Mouse (Mus musculus): ENCODE measurements around the gene Aldoc. TPM values are rescaled to one million over a fixed set of nuclear protein-coding genes. Genes with fewer than 3 reads are reported as not detected.

Gene Aldoc
- polyA plus RNA-seq, 1 experiment from 2014 or later, result 28.3 TPM

GRCm38 (mm10) chr11:78313662-78314061 lies 9.1 kb upstream of the Aldoc start:
- no peak overlapping the region for H3K9ac ChIP-seq (replicated peaks)
- H3K27ac ChIP-seq, result no peak overlapping the region
- no peaks in the 10 kb centered on the region for H3K4me1 ChIP-seq (replicated peaks)
- H3K4me2 ChIP-seq (replicated peaks), result no peak overlapping the region
- peaks cover 65% of the 10 kb centered on the region for H3K36me3 ChIP-seq
- ATAC-seq, result no peak
- H3K4me3 ChIP-seq (replicated peaks), result no peak overlapping the region
- no peaks in the 10 kb centered on the region for H3K9me3 ChIP-seq
- 100% methylated on average over 2 of the region's 2 CpGs for WGBS
- H3K27me3 ChIP-seq, result no peaks in the 10 kb centered on the region

- Histone ChIP-seq H3K4me2 (replicated peaks) (no peak overlapping the region), H3K27me3 (no peaks in the 10 kb centered on the region), H3K9me3 (no peaks in the 10 kb centered on the region), H3K27ac (no peak overlapping the region), H3K9ac (replicated peaks) (no peak overlapping the region), H3K4me3 (replicated peaks) (no peak overlapping the region), H3K4me1 (replicated peaks) (peaks cover 8% of the 10 kb centered on the region; the same call in 1 of the 2 replicates), H3K36me3 (peaks cover 75% of the 10 kb centered on the region)
- 93% methylated on average over 2 of the region's 2 CpGs for WGBS
- ATAC-seq, result no peak
These were observed 4.4 kb upstream of the Aldoc start for GRCm38 (mm10) chr11:78318411-78318810.

DNA sequence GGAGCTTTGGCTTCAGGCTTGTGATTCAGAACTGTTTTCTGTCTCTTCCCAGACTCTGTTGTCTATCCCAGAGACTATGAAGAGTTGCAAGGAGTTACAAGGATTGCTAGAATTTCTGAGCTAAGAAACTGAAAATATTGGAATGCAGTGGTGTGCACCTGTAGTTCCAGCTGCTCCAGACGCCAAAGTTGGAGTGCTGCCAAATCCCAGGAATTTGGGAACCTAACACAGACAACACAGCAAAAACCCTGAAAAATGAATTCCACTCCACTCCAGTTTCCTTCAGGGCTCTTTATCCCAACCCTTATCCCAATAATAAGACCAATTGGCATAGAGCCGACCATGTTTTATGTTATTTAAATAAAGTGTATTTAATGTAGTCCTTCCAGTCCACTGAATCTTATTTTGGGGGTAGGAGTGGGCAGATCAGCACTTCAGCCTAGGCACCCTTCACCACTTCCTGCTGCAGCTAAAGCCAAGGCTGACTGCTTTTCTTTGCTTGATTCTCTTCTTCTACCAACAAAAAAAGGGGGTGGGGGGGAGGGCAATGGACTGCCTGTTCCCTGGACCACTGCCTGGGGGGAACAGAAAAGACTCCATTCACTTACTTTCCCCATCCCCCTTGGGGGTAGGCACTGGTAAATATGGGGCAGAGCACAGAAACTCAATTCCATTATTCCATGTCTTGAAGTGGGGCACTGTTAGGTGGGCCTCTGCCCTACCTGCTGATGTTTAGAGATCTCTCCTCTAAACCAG lies 514 bp upstream of the Aldoc start:
- peaks cover 8% of the 10 kb centered on the region; the same call in 1 of the 2 replicates for H3K4me1 ChIP-seq (replicated peaks)
- peak; percentile 40; the same call in 1 of the 2 replicates for ATAC-seq
- no peaks in the 10 kb centered on the region for H3K9me3 ChIP-seq
- WGBS, result 71% methylated on average over 2 of the region's 2 CpGs
- no peak overlapping the region for H3K9ac ChIP-seq (replicated peaks)
- H3K27me3 ChIP-seq, result no peaks in the 10 kb centered on the region
- H3K27ac ChIP-seq, result no peak overlapping the region
- no peak overlapping the region for H3K4me3 ChIP-seq (replicated peaks)
- peaks cover 41% of the 10 kb centered on the region for H3K36me3 ChIP-seq
- H3K4me2 ChIP-seq (replicated peaks), result peak overlapping the region; percentile 29; the same call in 1 of the 2 replicates

DNA sequence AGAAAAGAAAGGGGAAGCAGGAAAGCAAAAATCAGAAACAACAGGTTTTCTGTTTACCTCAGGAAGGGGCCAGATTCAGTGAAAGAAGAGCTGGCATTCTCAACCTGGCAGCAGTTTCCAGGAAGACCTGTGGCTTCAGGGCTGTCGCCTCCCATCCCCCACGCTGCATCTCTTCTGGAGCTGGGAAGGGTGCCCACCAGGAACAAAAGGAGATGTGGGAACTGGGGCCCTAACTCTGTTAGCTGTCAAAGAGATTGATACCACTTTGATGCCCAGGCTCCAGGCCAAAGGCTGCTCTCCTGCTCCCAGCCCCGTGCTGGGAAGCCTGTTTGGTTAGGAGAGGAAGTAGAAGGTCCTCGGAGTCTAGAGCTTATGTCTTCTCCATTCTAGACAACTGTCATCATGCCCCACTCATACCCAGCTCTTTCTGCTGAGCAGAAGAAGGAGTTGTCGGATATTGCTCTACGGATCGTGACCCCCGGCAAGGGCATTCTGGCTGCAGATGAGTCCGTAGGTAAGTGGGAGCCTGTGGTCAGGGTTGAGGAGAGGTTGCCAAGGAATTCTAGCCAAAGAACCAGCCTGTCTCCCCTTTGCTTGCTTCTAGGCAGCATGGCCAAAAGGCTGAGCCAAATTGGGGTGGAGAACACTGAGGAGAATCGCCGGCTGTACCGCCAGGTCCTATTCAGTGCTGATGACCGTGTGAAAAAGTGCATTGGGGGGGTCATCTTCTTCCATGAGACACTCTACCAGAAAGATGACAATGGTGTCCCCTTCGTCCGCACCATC lies 1.4 kb downstream of the Aldoc start:
- H3K27me3 ChIP-seq, result no peaks in the 10 kb centered on the region
- no peak overlapping the region for H3K9ac ChIP-seq (replicated peaks)
- H3K4me1 ChIP-seq (replicated peaks), result peaks cover 13% of the 10 kb centered on the region
- H3K27ac ChIP-seq, result no peak overlapping the region
- no peak overlapping the region for H3K4me3 ChIP-seq (replicated peaks)
- ATAC-seq, result no peak
- H3K4me2 ChIP-seq (replicated peaks), result no peak overlapping the region; the same call in 1 of the 2 replicates
- H3K36me3 ChIP-seq, result peaks cover 21% of the 10 kb centered on the region
- WGBS, result 91% methylated on average over 15 of the region's 15 CpGs
- H3K9me3 ChIP-seq, result no peaks in the 10 kb centered on the region

- no peak overlapping the region; the same call in 1 of the 2 replicates for H3K4me2 ChIP-seq (replicated peaks)
- H3K27ac ChIP-seq, result no peak overlapping the region
- no peaks in the 10 kb centered on the region for H3K9me3 ChIP-seq
- 94% methylated on average over 12 of the region's 12 CpGs for WGBS
- ATAC-seq, result no peak
- no peak overlapping the region for H3K4me3 ChIP-seq (replicated peaks)
- no peaks in the 10 kb centered on the region for H3K27me3 ChIP-seq
- no peak overlapping the region for H3K9ac ChIP-seq (replicated peaks)
- H3K4me1 ChIP-seq (replicated peaks), result peaks cover 19% of the 10 kb centered on the region
- H3K36me3 ChIP-seq, result peaks cover 15% of the 10 kb centered on the region
These were observed 2.2 kb downstream of the Aldoc start for GRCm38 (mm10) chr11:78324965-78325364.

- no peaks in the 10 kb centered on the region for H3K27me3 ChIP-seq
- H3K4me2 ChIP-seq (replicated peaks), result no peak overlapping the region
- H3K27ac ChIP-seq, result no peak overlapping the region
- H3K4me3 ChIP-seq (replicated peaks), result no peak overlapping the region
- H3K4me1 ChIP-seq (replicated peaks), result peaks cover 19% of the 10 kb centered on the region
- H3K9ac ChIP-seq (replicated peaks), result no peak overlapping the region
- no peaks in the 10 kb centered on the region for H3K36me3 ChIP-seq
- no peak for ATAC-seq
- H3K9me3 ChIP-seq, result no peaks in the 10 kb centered on the region
- WGBS, result 94% methylated on average over 4 of the region's 4 CpGs
These were observed 4.4 kb downstream of the Aldoc start for GRCm38 (mm10) chr11:78327215-78327614.

GRCm38 (mm10) chr11:78327634-78328511 lies 5.1 kb downstream of the Aldoc start, which contains the start of gene Pigs:
Pigs (plus strand) TSS chr11:78328415.
- peaks cover 6% of the 10 kb centered on the region for H3K36me3 ChIP-seq
- peak within 1 kb of the TSS; percentile 95 for H3K4me2 ChIP-seq (replicated peaks)
- no peaks in the 10 kb centered on the region for H3K9me3 ChIP-seq
- H3K4me3 ChIP-seq (replicated peaks), result peak within 1 kb of the TSS; percentile 90
- H3K9ac ChIP-seq (replicated peaks), result peak within 1 kb of the TSS; percentile 88
- ATAC-seq, result peak; percentile 98
- H3K27ac ChIP-seq, result no peak within 1 kb of the TSS; the same call in 1 of the 2 replicates
- H3K4me1 ChIP-seq (replicated peaks), result peaks cover 14% of the 10 kb centered on the region
- no peaks in the 10 kb centered on the region for H3K27me3 ChIP-seq
- 13% methylated on average over 37 of the region's 37 CpGs for WGBS

DNA sequence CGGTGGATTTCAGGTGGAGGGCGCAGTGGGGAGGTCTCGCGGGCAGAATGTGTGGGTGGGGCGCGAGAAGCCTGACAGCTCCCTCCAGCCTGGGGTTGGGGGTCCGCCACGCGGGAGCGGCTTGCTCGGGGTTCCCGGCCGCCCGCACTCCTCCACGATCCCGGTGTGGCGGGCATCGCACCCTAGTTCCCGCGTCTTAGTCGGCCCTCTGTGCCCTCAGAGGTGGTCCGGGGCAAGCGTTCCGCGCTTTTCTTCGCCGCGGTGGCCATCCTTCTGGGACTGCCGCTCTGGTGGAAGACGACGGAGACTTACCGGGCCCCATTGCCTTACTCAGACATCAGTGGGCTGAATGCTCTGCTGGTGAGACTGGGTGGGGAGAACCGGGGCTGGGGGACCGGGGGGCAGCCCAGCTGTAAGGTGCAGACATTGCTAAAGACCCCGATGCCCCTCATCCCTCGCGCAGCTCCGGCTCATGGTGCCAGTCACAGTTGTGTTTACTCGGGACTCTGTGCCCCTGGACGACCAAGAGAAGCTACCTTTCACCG lies 5.8 kb downstream of the Aldoc start:
- ATAC-seq, result peak; percentile 88
- H3K27ac ChIP-seq, result no peak overlapping the region; the same call in 1 of the 2 replicates
- peak overlapping the region; percentile 88 for H3K9ac ChIP-seq (replicated peaks)
- peak overlapping the region; percentile 95 for H3K4me2 ChIP-seq (replicated peaks)
- peaks cover 11% of the 10 kb centered on the region for H3K4me1 ChIP-seq (replicated peaks)
- peaks cover 13% of the 10 kb centered on the region for H3K36me3 ChIP-seq
- peak overlapping the region; percentile 90 for H3K4me3 ChIP-seq (replicated peaks)
- H3K9me3 ChIP-seq, result no peaks in the 10 kb centered on the region
- under 1% methylated on average over 41 of the region's 41 CpGs for WGBS
- no peaks in the 10 kb centered on the region for H3K27me3 ChIP-seq

- Histone ChIP-seq H3K36me3 (peaks cover 50% of the 10 kb centered on the region), H3K4me1 (replicated peaks) (peaks cover 11% of the 10 kb centered on the region), H3K4me3 (replicated peaks) (no peak overlapping the region), H3K9ac (replicated peaks) (no peak overlapping the region), H3K9me3 (no peaks in the 10 kb centered on the region), H3K4me2 (replicated peaks) (no peak overlapping the region), H3K27me3 (no peaks in the 10 kb centered on the region), H3K27ac (no peak overlapping the region)
- WGBS, result 97% methylated on average over 12 of the region's 12 CpGs
- ATAC-seq, result no peak
These were observed 9.9 kb downstream of the Aldoc start for GRCm38 (mm10) chr11:78332676-78333075.

- Histone ChIP-seq H3K36me3 (peaks cover 60% of the 10 kb centered on the region), H3K27me3 (no peaks in the 10 kb centered on the region), H3K4me1 (replicated peaks) (peaks cover 8% of the 10 kb centered on the region), H3K9ac (replicated peaks) (no peak overlapping the region), H3K4me2 (replicated peaks) (no peak overlapping the region), H3K27ac (no peak overlapping the region), H3K9me3 (no peaks in the 10 kb centered on the region), H3K4me3 (replicated peaks) (no peak overlapping the region)
- no peak for ATAC-seq
- 96% methylated on average over 5 of the region's 5 CpGs for WGBS
These were observed 11.2 kb downstream of the Aldoc start for GRCm38 (mm10) chr11:78333992-78334391.

DNA sequence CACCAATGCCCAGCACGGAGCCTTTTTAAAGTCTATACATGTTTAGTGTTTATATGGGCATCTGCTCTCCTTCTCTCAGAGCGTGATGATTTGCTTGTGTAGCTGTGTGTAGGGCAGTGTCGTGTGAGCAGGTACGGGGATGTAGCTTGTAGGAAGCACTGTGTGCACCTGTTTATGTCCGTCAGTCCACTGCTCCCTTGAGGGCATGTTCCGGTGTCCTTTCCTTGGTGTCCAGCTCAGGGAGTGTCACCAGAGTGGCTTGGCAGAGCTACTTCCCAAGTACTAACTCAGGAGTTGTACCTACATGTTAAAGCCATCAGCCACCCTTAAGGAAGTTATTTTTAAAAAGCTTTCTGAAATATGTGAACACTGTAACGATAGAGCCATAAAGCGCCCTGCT lies 14.3 kb downstream of the Aldoc start:
- Histone ChIP-seq H3K9ac (replicated peaks) (no peak overlapping the region), H3K9me3 (no peaks in the 10 kb centered on the region), H3K4me3 (replicated peaks) (no peak overlapping the region), H3K4me1 (replicated peaks) (no peaks in the 10 kb centered on the region), H3K36me3 (peaks cover 87% of the 10 kb centered on the region), H3K27me3 (no peaks in the 10 kb centered on the region), H3K27ac (no peak overlapping the region), H3K4me2 (replicated peaks) (no peak overlapping the region)
- no peak for ATAC-seq
- WGBS, result 95% methylated on average over 8 of the region's 8 CpGs

Data from midbrain, embryonic 13.5 days (tissue).